ENCODE assay signal across 23 mouse cellular contexts in genomic region chr5:55439158-55439557, GRCm38 (mm10).
DNase-seq lines count a peak whose midpoint lies in the region; ATAC-seq and TF ChIP-seq lines count a peak whose summit lies in the region.
"Had no signal": no experiment of that assay in that cellular context is flagged by ENCODE, and none has a peak within 500 bp of the region (broad histone marks: within the 10 kb centered on the region; RNA-seq: fewer than 3 reads in every experiment).

No protein-coding gene starts in this region.

- no peak overlapping the region for H3K4me2 ChIP-seq in midbrain, embryonic 13.5 days (replicated peaks)
- H3K4me2 ChIP-seq in midbrain, embryonic 15.5 days: no peak overlapping the region
- no peak overlapping the region for H3K4me2 ChIP-seq in midbrain, embryonic 16.5 days (ENCODE audit: low read length)
- H3K4me2 ChIP-seq: embryonic facial prominence, embryonic 12.5 days; forebrain, embryonic 13.5 days; forebrain, embryonic 15.5 days had no signal

- no peaks in the 10 kb centered on the region for H3K4me1 ChIP-seq in midbrain, embryonic 13.5 days (replicated peaks)
- H3K4me1 ChIP-seq in midbrain, embryonic 15.5 days: no peaks in the 10 kb centered on the region
- no peaks in the 10 kb centered on the region for H3K4me1 ChIP-seq in midbrain, embryonic 16.5 days (ENCODE audit: control insufficient read depth, insufficient read depth, low read length)
- no peaks in the 10 kb centered on the region for H3K4me1 ChIP-seq in midbrain, embryonic 10.5 days
- H3K4me1 ChIP-seq: embryonic facial prominence, embryonic 10.5 days; embryonic facial prominence, embryonic 12.5 days; forebrain, embryonic 13.5 days; forebrain, embryonic 15.5 days had no signal

- no peaks in the 10 kb centered on the region for H3K9me3 ChIP-seq in midbrain, embryonic 13.5 days
- no peaks in the 10 kb centered on the region for H3K9me3 ChIP-seq in midbrain, embryonic 15.5 days
- no peaks in the 10 kb centered on the region for H3K9me3 ChIP-seq in midbrain, embryonic 16.5 days (replicated peaks; ENCODE audit: control insufficient read depth, low read length, poor library complexity, severe bottlenecking)
- no peaks in the 10 kb centered on the region for H3K9me3 ChIP-seq in midbrain, embryonic 10.5 days (replicated peaks)
- H3K9me3 ChIP-seq: embryonic facial prominence, embryonic 10.5 days; embryonic facial prominence, embryonic 12.5 days; forebrain, embryonic 13.5 days; forebrain, embryonic 15.5 days; G1E had no signal

- 0 out of 2 replicates have a peak, but pooled peaks have one; percentile 40 for ATAC-seq in midbrain, embryonic 13.5 days
- ATAC-seq in midbrain, embryonic 15.5 days (replicated peaks): no peak; the same call in 1 of the 2 replicates
- ATAC-seq in midbrain, embryonic 16.5 days: 0 out of 2 replicates have a peak, but pooled peaks have one; percentile 54
- ATAC-seq: CD4-positive, CD25-positive, alpha-beta regulatory T cell, adult 4 months; forebrain, embryonic 13.5 days; forebrain, embryonic 15.5 days; forebrain, postnatal 0 days; Patski had no signal

- TF ChIP-seq POLR2A in brain, embryonic 14.5 days (IDR thresholded peaks at IDR 0.05; ENCODE audit: borderline replicate concordance, extremely low read depth, insufficient read depth, insufficient read length, poor library complexity, severe bottlenecking): no peak

- DNase-seq in midbrain, embryonic 10.5 days (ENCODE audit: low spot score): no peak
- peak; percentile 31 for DNase-seq in brain, embryonic 14.5 days (ENCODE audit: low read depth)
- DNase-seq: adrenal gland, adult 2 months; adrenal gland, postnatal 10 days; adrenal gland, postnatal 25 days; B cell, adult 2 months; cerebellum, adult 11-12 months; cerebellum, adult 2 months; cerebellum, adult 9-10 months; cerebellum, postnatal 10 days; cerebellum, postnatal 25 days; forebrain, postnatal 0 days had no signal

- no peaks in the 10 kb centered on the region for H3K36me3 ChIP-seq in midbrain, embryonic 13.5 days
- H3K36me3 ChIP-seq in midbrain, embryonic 15.5 days (replicated peaks): no peaks in the 10 kb centered on the region
- no peaks in the 10 kb centered on the region for H3K36me3 ChIP-seq in midbrain, embryonic 16.5 days (ENCODE audit: control insufficient read depth, insufficient read depth, low read length)
- no peaks in the 10 kb centered on the region for H3K36me3 ChIP-seq in midbrain, embryonic 10.5 days
- H3K36me3 ChIP-seq: embryonic facial prominence, embryonic 10.5 days; embryonic facial prominence, embryonic 12.5 days; forebrain, embryonic 15.5 days; G1E had no signal

- H3K27ac ChIP-seq in midbrain, embryonic 13.5 days: no peak overlapping the region
- H3K27ac ChIP-seq in midbrain, embryonic 15.5 days: no peak overlapping the region
- H3K27ac ChIP-seq in midbrain, embryonic 16.5 days (ENCODE audit: low read length): no peak overlapping the region
- H3K27ac ChIP-seq in midbrain, embryonic 10.5 days (replicated peaks): no peak overlapping the region
- H3K27ac ChIP-seq: embryonic facial prominence, embryonic 10.5 days; embryonic facial prominence, embryonic 12.5 days; forebrain, embryonic 13.5 days; forebrain, embryonic 15.5 days had no signal

- no peaks in the 10 kb centered on the region for H3K27me3 ChIP-seq in midbrain, embryonic 13.5 days
- no peaks in the 10 kb centered on the region for H3K27me3 ChIP-seq in midbrain, embryonic 15.5 days (replicated peaks)
- H3K27me3 ChIP-seq in midbrain, embryonic 16.5 days (ENCODE audit: control insufficient read depth, insufficient read depth, low read depth, low read length): no peaks in the 10 kb centered on the region
- H3K27me3 ChIP-seq in midbrain, embryonic 10.5 days (ENCODE audit: low read depth, poor library complexity, severe bottlenecking): no peaks in the 10 kb centered on the region
- H3K27me3 ChIP-seq: CH12.LX; embryonic facial prominence, embryonic 12.5 days; forebrain, embryonic 13.5 days; forebrain, embryonic 15.5 days had no signal

- H3K4me3 ChIP-seq in midbrain, embryonic 13.5 days (replicated peaks): no peak overlapping the region
- no peak overlapping the region for H3K4me3 ChIP-seq in midbrain, embryonic 15.5 days
- no peak overlapping the region for H3K4me3 ChIP-seq in midbrain, embryonic 16.5 days (ENCODE audit: low read depth, low read length)
- no peak overlapping the region for H3K4me3 ChIP-seq in midbrain, embryonic 10.5 days
- H3K4me3 ChIP-seq: embryonic facial prominence, embryonic 10.5 days; embryonic facial prominence, embryonic 12.5 days; forebrain, embryonic 13.5 days; forebrain, embryonic 15.5 days had no signal

- 69% methylated on average over 3 of the region's 3 CpGs for WGBS in midbrain, embryonic 13.5 days
- 63% methylated on average over 3 of the region's 3 CpGs for WGBS in midbrain, embryonic 15.5 days
- 66% methylated on average over 3 of the region's 3 CpGs for WGBS in midbrain, embryonic 16.5 days
- WGBS in midbrain, embryonic 10.5 days: 89% methylated on average over 3 of the region's 3 CpGs

- no peak overlapping the region for H3K9ac ChIP-seq in midbrain, embryonic 13.5 days (replicated peaks)
- no peak overlapping the region for H3K9ac ChIP-seq in midbrain, embryonic 15.5 days
- H3K9ac ChIP-seq in midbrain, embryonic 16.5 days (ENCODE audit: low read depth, low read length): no peak overlapping the region
- H3K9ac ChIP-seq: embryonic facial prominence, embryonic 12.5 days; forebrain, embryonic 13.5 days; forebrain, embryonic 15.5 days; forebrain, postnatal 0 days had no signal

- TF ChIP-seq CTCF in brain, embryonic 14.5 days (IDR thresholded peaks at IDR 0.05; ENCODE audit: borderline replicate concordance, extremely low read depth, insufficient read depth, insufficient read length): no peak
